Mouse (Mus musculus): ENCODE data around the gene Amt.
"Not testable (repeated sequence)": the region's sequence is repeated elsewhere in the genome, so short reads cannot be mapped to it uniquely, and the experiment has no call there.

The Amt gene

DNA sequence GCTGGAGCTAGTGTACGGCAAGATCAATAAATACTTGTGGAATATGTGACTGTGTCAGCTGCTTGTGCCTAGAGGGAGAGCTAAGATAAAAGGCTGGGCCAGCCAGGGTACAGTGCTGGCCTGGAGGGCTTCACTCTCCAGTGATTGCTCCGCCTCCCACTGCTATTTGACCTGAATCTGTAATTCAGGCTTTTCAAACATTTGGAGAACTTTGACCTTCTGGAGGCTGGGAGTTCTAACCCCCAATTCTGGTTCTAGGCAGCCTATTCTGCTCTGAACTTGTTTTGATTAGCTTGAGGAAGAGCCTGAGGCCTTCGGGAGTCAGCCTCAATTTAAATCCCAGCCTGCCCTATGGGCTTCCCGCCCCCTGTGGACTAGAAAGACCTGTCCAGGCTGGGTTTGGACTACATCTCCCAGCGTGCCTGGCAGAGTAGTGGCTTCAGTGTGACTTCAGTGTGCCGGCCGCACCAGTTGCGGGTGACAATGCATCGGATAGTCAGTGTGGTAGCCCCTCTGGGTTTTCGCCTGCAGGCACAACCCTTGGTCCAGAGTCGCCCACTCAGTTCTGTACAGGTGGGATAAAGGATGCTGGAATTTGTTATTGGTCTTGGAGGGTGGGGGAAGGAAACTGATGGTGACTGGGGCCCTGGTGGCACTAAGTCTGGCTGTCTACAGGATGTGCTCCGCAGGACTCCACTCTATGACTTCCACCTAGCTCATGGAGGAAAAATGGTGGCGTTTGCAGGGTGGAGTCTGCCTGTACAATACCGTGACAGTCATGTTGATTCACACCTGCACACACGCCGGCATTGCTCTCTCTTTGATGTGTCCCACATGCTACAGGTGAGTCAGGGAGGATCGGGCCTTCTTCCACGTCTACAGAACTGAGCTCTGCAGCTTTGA lies at the start of gene Amt:
Amt (plus strand) TSS at position 401 of the 903 bp plus-strand sequence.
- DNase-seq (ENCODE audit: low spot score in 2 of 2), result no peak

DNA sequence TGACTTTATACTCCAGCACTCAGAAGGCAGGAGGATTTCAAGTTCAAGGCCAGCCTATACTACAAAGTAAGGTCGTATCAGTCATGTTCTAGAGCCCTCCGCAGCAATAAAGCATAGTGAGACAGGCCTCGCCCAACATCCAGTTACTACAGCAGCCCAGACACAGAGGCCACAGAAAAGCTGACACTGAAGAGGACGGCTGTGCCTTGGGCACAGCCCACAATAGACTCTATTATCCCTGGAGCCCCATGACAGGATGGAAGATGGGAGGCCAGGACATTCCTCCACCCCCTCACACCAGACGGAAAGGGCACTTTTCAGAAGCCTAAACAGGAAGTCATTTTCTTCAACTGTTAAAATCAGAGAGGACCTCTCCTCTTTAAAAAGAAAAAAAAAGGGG lies 47.7 kb upstream of the Amt start:
- no peak for DNase-seq (ENCODE audit: low spot score in 2 of 2)

DNA sequence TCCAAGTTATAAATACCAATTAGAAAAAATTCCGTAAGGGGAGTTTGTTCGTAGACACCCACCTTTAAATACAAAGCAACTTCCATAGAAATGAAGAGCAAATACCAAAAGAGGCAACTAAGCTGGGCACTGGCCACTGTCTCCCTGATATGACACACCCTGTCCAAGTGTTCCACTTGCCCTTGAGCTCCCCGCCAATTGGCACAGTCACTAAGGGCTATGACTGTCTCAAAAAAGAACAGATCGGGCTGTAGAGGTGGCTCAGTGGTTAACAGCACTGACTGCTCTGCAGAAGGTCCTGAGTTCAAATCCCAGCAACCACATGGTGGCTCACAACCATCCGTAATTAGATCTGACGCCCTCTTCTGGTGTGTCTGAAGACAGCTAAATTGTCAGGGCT lies 44.8 kb upstream of the Amt start:
- DNase-seq (ENCODE audit: low spot score in 2 of 2), result no peak

DNA sequence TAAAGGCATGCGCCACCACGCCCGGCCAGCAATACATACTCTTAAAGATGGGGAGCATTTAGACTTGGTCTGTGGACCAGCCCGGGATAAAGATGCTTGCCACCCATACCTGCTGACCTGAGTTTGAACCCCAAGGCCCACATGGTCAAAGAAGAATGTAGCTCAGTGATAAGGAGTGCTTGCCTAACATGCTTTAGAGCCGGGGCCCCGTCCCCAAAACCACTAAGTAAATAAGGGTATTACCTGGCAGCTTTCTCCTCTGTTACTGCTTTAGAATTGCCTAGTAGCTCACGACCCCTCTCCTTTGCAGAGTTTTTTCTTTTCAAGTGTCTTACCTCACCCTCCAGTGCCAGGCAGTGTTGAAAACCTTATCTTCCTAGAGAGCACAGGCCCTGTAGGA lies 43.9 kb upstream of the Amt start:
- no peak for DNase-seq (ENCODE audit: low spot score in 2 of 2)

DNA sequence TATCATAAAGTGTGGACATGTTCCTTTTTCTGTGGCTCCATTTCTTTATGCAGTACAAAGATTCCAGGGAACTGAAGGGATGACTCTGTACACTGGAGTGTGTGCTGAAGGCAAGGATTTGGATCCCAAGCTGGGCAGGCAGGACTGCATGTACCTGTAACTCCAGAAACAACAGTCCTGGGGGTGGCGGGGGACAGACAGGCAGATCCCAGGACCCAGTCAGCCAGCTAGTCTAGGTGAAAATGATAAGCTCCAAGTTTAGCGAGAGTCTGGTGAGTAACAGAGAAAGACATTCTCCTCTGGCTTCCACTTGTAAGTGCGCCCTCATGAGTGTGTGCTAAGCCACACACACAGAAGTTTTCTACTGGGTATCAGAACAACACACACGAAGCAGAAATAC lies 36.1 kb upstream of the Amt start:
- no peak for DNase-seq (ENCODE audit: low spot score in 2 of 2)

DNA sequence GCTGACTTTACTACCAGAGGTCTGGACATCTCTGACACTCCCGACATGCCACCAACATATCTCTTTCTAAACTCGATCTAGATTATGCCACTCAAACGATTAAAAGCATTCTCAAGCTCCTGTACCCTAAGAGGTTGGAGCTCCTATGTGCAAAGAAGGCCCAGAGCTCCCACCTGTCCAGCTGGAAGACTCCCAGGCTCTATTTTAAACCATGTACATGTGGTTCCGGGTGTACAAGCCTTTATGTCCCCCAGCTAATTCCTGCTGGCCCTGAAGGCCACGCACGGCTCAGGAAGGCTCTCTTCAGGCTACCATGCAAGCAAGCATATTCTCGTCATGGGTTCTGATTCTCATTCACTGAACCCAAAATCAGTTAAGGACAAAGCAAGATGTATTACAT lies 34.8 kb upstream of the Amt start:
- no peak for DNase-seq (ENCODE audit: low spot score in 2 of 2)

DNA sequence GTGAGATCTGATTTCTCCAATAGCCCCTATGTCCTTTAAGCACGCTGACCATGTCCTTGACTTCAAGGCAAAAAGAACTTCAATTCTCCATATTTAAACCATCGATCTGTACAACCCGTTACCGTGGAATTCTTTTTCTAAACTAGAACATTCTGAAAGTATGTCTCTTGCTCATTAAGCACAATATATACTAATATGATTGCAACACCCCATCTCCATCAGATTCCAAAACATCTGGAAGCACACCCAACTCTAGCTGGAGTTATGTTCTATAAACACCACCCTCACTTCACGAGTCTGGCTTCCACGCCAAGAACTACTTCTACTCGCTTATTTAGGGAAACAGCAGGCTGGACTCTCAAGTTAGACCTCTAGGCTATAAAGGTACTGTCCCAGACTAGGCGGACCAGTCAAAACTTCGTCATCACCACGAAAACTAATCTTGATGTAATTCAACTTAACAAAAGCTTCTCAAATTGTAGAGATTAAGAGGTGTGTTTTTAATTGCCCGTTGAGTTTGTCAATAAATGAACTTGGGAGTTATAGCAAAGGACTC lies 34.1 kb upstream of the Amt start:
- DNase-seq (ENCODE audit: low spot score in 2 of 2), result no peak

DNA sequence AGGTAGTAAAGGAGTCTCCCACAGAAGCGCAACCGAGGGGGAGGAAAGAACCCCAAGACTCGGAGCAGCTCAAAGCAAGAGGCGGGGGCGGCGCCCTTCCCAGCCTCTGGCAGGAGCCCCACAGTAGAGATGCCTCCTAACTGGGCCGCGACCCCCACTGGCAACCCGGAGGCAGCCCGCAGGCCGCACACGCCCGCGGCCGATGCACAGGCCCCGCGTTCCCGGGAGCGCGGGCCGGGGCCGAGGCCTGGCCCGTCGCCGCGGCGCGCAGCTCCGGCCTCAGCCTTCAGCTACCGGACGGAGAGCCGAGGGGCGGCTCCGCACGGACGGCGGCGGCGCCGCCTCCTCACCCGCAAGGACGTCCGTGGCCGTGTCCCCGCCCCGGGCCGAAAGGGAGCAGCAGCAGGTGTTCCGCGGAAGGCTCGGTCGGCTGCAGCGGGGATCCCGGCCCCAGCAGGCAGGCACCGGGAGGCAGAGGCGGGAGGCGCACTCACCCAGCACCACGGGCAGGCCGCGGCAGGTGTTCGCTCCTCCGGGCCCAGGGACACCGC lies 33.4 kb upstream of the Amt start:
- no peak for DNase-seq (ENCODE audit: low spot score in 2 of 2)

DNA sequence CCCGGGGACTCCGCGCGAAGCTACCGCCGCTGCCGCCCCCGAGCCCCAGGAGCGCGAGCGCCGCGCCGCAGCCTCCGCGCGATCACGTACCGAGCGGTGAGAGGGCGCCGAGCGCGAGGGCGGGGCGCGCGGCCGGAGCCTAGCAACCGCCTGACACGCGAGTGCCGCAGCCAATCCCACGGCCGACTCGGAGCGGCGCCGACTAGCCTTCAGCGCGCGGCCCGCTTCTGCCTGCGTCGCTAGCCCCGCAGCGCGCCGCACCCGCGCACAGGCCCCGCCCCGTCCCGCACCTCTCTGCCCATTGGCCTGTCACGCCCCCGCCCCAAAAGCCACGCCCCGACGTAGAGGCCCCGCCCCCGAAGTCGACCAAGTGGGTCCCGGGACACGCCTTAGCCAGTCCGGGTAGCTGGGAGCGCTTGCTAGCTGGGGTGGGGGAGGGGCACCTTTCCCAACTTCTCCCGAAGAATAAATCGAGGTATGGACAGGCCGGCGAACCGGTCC lies 32.9 kb upstream of the Amt start, which contains the start of gene Dag1:
Dag1 (minus strand) TSS at position 269 of the 501 bp plus-strand sequence.
- peak; percentile 99 for DNase-seq (ENCODE audit: low spot score in 2 of 2)

DNA sequence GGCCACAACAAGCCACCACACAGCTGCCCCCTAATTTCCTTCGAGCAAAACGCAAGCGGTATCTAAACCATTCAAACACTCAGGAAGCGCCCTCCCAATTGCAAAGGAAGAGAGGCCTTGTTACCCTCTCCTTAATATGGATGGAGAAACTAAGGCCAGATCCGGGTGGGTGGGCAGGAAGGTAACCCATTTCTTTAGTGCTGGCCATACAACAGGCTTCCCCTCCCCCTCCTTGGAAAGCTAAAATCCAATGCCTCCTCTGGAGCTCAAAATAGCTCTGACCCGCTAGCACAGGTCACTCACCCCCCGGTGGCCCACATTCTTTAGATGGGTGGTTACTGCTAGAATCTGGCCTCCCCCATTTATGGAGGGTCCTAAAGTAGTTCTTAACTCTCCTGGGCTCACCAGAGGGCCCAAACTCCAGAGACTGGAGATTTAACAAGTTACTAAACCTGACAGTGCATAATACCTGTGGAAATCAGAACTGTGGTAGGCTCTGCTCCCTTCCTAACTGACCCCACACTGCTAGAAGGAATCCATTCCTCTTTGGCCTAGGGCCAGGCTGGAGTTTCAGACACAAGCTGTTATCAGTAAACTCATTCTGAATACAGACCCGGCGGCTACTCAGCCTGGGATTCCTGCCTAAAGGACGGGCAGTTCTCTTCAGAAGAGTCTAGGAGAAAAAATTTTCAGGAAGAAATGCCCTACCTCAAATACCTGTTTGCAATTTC lies 32.3 kb upstream of the Amt start:
- DNase-seq (ENCODE audit: low spot score in 2 of 2), result peak; percentile 26 to 65

DNA sequence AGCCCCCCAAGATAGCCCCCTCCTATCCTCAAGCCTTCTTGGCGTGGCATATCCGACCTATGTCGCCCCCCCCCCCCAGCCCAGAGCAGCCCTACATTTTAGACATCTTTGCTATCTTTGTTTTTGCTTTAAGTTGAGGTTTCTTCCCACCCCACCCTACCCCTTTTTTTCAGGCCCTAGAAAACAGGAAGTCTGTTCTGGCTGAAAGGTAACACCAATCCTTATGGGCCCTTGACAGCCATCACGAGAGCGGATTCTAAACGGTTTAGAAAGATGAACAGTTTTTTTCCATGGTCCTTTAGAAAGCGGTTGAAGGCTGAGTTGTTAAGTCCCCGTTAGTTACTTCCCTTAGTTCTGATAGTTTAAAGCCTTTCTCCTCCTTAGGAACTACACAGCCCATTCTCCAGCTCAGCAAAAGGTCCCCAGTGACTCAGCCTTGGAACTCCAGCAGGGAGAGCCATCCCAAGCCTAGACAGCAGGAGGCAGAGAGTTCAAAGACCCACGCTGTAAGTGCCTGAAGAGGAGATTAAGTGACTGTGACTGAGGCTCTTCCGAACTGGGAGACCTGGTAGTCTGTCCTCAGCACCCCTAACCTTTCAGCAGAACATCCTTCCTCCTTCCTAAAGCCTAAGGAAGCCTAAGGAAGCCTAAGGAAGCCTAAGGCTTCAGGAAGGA lies 30.3 kb upstream of the Amt start:
- no peak for DNase-seq (ENCODE audit: low spot score in 2 of 2)

DNA sequence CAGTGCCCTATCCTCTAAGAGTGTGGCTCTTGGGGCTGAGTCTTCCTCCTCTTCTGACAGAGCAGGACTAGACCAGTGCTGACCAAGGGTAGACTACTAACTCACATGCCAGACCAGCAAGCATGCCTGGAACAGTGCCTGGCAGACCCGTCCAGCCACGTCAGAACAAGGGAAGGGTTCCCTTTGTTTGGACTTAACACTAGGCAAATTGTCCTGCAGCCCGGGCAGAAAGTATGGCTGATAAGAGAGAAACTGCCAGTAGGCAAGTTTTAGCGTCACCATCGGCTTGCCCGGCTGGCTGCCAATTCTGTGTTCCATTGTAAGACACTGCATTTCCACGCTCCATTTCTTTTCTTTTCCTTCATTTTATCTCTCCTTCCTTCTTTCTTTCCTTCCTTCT lies 29.0 kb upstream of the Amt start:
- no peak for DNase-seq (ENCODE audit: low spot score in 2 of 2)

DNA sequence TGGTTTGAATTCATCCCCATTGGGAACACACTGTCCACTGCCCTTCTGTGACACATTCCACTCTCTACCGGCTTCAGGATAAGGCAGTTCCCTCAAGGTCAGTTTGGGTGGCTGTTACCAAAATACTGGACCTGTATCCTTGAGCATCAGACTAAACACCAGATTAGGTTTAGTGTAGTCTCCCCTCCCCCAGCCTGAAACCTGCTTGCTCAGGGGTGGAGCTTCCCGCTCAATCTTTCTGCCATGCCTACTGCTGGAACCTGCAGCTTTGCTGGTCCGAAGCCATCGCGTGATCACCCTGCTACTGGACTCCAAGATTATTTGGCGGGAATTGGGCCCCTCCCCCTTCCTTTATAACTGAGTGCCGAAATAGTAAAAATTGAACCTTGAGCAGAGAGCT lies 28.0 kb upstream of the Amt start:
- DNase-seq (ENCODE audit: low spot score in 2 of 2), result not testable (repeated sequence)

DNA sequence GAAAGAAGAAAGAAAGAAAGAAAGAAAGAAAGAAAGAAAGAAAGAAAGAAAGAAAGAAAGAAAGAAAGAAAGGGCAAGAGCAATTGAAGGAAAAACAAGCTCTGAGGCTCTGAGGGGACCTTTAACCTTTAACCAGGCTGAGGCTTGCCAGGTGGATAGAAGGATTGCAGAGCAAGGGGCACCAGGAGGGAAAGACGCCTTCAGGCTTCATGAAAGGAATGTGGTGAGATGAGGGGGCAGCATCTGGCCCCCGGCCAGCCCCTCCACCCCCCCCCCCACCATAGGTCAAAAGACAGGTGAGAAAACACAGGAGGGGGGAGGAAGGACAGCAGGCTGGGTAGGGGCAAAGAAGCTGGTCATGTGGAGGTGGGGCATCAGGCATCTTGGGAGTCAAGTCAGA lies 24.7 kb upstream of the Amt start:
- DNase-seq (ENCODE audit: low spot score in 2 of 2), result no peak

DNA sequence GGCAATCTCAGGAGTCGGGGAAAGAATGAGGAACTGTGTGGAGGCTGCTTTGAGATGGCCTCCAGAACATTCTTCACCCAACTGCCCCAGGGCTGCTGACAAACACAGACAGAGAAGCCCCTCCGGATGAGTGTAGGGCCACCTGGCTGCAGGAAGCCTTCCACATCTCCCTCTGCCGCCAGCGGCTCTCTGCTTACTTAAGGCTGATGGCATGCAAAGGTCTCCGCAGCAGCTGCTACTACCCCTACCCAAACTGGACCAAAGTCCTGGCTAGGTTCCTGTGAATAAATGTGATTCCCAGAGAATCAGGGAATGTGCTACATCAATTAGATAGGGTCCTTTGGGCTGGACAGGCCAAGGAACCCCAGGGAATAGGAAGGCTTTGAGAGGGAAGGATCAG lies 24.0 kb upstream of the Amt start:
- no peak for DNase-seq (ENCODE audit: low spot score in 2 of 2)

DNA sequence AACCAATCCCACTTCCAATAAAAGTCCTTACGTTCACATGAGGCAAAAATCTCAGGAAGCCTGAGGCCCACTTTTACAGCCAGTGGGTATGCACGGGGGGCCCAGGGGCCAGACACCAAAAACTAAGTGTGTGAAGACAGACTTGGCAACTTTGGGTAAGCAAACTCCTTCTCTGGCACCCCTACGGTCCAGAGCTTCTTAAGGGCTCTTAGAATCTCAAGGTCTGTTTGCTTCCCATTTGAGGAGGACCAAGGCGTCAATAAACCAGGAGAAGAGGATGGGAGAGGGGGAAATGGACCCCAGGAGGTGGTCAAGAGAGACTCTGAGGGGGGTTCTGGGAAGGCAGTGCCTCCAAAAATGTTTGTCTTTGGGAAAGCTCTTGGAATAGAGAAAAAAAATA lies 23.2 kb upstream of the Amt start:
- no peak for DNase-seq (ENCODE audit: low spot score in 2 of 2)

DNA sequence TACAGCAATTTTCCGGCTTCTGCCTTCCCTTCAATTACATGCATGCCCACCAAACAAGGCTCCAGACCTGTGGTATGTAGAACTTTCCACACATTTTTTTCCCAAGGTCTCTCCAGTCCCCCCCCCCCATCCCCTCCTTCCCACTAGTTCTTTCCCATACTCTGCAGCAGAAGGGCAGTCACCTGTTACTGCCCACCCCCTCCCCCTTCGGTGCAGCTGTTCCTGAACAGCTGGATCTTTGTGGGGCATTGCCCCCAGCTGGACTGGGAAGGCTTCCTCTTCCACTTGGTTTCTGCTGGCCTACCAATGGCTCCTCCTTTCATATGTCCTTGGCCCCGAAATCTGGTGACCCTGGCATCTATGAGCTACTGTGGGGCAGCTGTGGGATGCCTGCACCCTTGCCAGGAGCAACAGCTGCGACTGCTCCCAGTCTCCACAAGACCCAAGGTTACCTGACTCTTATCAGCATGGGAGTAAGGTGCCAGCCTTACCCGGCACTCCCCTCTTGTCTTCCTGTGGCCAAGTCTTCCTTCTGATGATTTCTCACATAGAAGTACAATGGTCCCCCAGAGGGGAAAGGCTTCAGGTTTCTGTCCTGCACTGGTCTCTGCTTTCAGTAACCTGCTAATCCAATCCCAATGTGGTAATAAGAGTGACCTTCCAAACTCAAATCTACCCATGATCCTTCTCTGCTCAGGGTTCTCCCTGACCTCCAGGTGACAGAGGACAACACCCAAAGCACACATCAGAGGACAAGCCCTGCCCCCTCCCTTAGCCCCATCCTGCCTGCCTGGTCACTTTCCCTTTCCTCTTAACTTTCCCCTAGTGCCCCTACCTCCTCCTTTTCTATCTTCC lies 21.9 kb upstream of the Amt start:
- DNase-seq (ENCODE audit: low spot score in 2 of 2), result no peak

DNA sequence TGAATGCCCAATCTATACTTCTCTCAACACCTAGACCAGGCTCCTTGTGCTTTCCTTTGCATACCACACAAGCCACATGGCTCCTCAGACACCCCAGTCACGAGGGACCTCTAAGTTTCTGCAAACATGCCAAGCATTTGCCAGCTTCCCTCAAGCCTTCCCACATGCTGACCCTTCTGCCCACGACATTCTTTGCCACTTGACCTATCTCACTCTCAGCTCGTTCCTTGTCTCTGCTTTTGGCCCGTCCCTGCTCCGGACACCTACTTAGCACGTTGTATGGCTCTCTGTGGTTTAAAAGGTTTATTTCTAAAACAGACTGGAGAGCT lies 21.4 kb upstream of the Amt start:
- DNase-seq (ENCODE audit: low spot score in 2 of 2), result no peak

DNA sequence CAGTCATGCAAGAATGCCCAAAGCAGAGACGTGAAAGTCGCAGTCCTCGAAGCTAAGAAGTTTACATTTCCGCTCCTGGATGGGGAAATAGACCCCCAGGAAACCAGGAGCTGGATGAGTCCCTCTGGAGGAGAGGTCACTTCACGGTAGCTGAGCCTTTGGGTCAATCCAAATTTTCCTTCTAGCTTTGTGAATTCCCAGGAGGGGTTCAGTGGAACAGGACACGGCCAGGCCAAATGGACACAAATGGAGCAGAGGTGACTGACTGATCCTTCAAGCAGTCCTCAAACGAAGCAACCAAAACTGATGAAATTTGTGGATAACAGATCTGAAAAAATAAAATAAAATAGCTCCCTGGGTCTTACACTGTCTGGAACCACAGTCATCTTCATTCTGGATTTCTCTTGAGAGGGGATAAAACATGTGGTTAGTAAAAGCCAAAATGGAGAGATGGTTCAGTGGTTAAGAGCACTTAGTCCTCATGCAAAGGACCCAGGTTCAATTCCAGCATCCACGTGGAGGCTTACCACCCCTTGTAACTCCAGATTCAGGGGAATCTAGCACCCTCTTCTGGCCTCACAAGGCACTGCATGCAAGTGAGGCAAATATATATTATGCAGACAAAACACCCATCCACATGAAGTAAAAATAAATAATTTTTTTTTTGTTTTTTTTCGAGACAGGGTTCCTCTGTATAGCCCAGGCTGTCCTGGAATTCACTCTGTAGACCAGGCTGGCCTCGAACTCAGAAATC lies 17.8 kb upstream of the Amt start:
- peak; percentile 65 to 80 for DNase-seq (ENCODE audit: low spot score in 2 of 2)

Measured in spleen, postnatal 4 days (tissue).